Mouse (Mus musculus): ENCODE data around the gene Nsmce4a. TPM values are rescaled to one million over a fixed set of nuclear protein-coding genes. Genes with fewer than 3 reads are reported as not detected.
"Not testable (repeated sequence)": the region's sequence is repeated elsewhere in the genome, so short reads cannot be mapped to it uniquely, and the experiment has no call there.

Gene Nsmce4a
- polyA plus RNA-seq, 1 experiment: 38.7 TPM

DNA sequence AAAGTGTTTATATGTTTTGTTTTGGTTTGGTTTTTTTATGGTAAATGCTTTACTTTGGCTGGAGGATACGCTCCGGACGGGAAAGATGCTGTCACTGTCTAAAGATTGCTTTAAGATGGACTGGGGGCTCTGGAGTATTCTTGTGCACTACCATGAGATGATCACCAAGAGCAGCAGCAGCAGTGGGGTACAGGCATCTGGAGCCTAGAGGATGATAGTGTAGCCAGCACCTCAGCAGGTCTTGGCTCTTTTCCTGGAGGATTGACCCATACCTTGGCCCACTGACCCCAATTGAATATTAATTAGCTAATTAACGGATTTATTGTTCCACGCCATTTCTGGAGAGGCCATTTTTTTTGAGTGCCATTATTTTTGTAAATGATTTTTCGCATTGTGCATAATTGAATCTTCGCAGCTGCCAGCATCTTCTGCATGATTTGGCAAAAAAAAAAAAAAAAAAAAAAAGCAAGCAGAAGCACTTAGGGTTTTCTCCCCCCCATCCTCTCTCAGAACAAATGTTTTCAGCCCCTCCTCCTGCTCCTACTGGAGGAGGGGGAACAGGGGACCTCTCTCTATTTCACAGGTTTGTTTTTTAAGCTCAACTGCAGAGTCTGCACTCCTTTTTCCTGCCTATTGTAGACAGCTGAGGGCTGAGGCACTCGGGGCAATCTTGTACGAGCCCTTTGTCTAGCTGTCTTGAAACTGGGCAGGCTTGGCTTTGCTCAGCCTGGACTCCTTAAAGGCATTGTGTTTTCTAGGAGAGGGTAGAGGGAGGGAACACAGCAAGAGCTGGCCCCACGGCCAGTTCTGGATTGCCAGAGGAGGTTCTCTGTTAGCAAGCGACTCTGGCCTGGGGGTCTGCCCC, 20.7 kb upstream of the Nsmce4a start:
- not testable (repeated sequence) for H3K27ac ChIP-seq (replicated peaks; ENCODE audit: low read depth, low read length); H3K4me3 ChIP-seq (ENCODE audit: insufficient read depth, low read depth, low read length)

GRCm38 (mm10) chr7:130592975-130593374, 20.1 kb upstream of the Nsmce4a start:
- not testable (repeated sequence) for H3K4me3 ChIP-seq (ENCODE audit: insufficient read depth, low read depth, low read length); H3K27ac ChIP-seq (replicated peaks; ENCODE audit: low read depth, low read length); H3K4me1 ChIP-seq (ENCODE audit: control insufficient read depth, insufficient read depth, insufficient read length, low read length)

More for the DNA sequence above, 20.7 kb upstream of the Nsmce4a start:
- not testable (repeated sequence) for H3K4me1 ChIP-seq (ENCODE audit: control insufficient read depth, insufficient read depth, insufficient read length, low read length)

DNA sequence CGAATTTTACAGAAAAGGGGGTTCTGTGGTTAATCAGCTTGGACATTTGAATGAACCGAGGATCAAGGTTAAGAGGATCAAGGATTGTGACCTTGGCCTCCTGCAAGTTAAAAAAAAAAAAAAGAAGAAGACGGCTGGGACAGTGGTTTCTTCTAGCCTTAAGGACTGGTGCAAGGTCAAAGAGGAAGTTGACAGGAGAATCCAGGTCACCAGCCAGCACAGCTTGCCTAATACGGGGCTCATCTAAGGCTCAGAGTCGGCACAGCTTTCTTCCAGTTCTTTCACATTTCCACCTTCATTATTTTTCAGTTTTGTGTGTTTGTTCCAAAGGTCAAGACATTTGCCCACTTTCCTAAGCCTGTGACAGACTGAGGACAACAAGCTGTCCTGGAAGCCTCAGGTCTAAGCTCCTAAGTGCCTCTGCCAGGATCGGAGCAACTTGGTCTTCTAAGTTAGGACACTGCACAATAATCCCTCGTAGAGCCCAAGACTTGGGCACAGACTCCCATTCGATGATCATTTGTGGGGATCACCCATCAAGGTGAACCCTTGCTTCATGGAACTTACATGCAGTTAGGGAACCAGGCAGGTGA, 18.0 kb upstream of the Nsmce4a start:
- Histone ChIP-seq H3K4me3 (ENCODE audit: insufficient read depth, low read depth, low read length) (no peak overlapping the region), H3K27ac (replicated peaks; ENCODE audit: low read depth, low read length) (no peak overlapping the region), H3K4me1 (ENCODE audit: control insufficient read depth, insufficient read depth, insufficient read length, low read length) (no peaks in the 10 kb centered on the region; the same call in 1 of the 2 replicates)

DNA sequence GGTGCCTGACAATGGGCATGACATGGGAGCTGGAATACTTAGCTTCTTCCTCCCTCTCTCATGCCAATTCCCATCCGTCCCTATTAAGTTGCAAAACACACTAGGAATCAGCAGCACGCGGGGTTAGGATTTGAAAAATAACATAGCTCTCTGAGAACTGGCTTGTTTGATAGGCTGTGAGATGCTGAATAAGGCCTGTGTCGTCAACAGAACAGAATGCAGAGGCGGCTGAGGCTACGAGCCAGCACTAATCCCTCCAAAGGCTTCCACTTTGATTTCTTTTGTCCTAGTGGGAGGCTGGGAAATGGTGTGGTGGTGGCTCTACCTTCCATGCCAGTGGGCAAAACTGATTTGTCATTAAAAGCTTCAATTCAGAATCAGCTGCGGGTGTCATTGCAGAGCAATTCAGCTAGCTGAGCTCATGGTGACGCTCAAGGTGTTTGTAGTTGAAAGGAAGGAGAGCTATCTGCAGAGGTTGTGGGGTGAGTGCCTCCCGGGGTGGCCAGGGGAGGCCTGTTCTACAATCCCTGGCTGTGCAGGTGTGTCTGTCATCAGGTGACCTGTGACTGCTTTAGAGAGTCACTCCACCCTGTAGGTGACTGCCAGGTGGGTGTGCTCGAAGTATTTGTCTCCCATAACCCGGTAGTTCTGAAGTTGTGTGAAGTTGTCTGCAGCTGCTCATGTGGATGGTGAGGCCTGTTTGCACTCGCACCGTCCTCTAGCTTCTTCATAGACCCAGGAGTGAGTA, 17.3 kb upstream of the Nsmce4a start:
- Histone ChIP-seq H3K27ac (replicated peaks; ENCODE audit: low read depth, low read length) (no peak overlapping the region), H3K4me3 (ENCODE audit: insufficient read depth, low read depth, low read length) (no peak overlapping the region), H3K4me1 (ENCODE audit: control insufficient read depth, insufficient read depth, insufficient read length, low read length) (no peaks in the 10 kb centered on the region; the same call in 1 of the 2 replicates)

DNA sequence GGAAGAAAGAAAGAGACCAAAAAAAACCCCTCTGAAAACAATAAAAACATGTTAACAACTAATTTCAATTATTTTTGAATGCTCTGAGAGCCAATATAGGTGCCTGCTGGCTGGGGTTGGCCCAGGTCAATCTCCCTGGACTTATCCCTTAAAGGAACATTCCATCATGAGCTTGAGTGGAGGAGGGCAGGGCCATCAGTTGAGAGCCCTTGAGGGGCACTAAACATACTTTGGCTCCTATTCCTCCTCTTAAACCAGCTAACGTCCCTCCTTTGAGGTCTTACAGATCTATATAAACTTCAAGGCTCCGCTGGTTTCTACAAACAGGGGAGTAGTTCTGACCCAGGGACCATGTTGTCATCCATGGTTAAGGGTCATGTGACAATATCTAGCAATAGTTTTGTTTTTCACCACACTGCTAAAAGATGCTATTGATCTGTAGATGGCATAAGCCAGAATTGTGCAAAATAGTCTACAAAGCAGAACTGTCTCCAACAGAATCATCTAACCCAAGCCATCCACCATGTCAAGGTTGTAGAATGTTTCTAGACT, 13.7 kb upstream of the Nsmce4a start:
- Histone ChIP-seq H3K4me1 (ENCODE audit: control insufficient read depth, insufficient read depth, insufficient read length, low read length) (no peaks in the 10 kb centered on the region; the same call in 1 of the 2 replicates), H3K4me3 (ENCODE audit: insufficient read depth, low read depth, low read length) (no peak overlapping the region), H3K27ac (replicated peaks; ENCODE audit: low read depth, low read length) (no peak overlapping the region)

GRCm38 (mm10) chr7:130578607-130579006, 5.7 kb upstream of the Nsmce4a start:
- Histone ChIP-seq H3K4me3 (ENCODE audit: insufficient read depth, low read depth, low read length) (no peak overlapping the region), H3K4me1 (ENCODE audit: control insufficient read depth, insufficient read depth, insufficient read length, low read length) (peaks cover 3% of the 10 kb centered on the region; the same call in 1 of the 2 replicates), H3K27ac (replicated peaks; ENCODE audit: low read depth, low read length) (no peak overlapping the region)

DNA sequence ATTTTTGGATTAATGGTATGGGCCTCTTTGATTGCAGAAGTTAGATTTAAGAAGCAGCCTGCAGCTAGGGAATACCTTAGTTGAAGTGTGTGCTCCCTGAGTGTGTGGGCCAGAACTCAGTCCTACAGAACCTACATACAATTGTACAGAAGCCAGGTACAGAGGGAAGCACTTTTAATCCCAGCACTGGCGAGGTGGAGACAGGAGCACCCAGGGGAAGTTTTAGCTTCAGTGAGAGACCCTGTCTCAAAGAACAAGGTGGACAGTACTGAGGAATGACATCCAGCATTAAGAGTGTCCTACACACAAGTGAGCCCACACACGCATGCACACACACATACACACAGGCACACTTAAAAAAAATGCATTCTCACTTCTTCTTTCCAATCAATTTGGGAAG, 5.1 kb upstream of the Nsmce4a start:
- Histone ChIP-seq H3K27ac (replicated peaks; ENCODE audit: low read depth, low read length) (no peak overlapping the region), H3K4me3 (ENCODE audit: insufficient read depth, low read depth, low read length) (no peak overlapping the region), H3K4me1 (ENCODE audit: control insufficient read depth, insufficient read depth, insufficient read length, low read length) (peaks cover 3% of the 10 kb centered on the region; the same call in 1 of the 2 replicates)

- Histone ChIP-seq H3K4me1 (ENCODE audit: control insufficient read depth, insufficient read depth, insufficient read length, low read length) (peaks cover 3% of the 10 kb centered on the region; the same call in 1 of the 2 replicates), H3K4me3 (ENCODE audit: insufficient read depth, low read depth, low read length) (peak within 1 kb of the TSS; percentile 39), H3K27ac (replicated peaks; ENCODE audit: low read depth, low read length) (no peak within 1 kb of the TSS)
These were observed 4.6 kb upstream of the Nsmce4a start, which contains the start of gene Tacc2 for GRCm38 (mm10) chr7:130577388-130578003. Gene Tacc2 (plus strand): TSS chr7:130577438.

DNA sequence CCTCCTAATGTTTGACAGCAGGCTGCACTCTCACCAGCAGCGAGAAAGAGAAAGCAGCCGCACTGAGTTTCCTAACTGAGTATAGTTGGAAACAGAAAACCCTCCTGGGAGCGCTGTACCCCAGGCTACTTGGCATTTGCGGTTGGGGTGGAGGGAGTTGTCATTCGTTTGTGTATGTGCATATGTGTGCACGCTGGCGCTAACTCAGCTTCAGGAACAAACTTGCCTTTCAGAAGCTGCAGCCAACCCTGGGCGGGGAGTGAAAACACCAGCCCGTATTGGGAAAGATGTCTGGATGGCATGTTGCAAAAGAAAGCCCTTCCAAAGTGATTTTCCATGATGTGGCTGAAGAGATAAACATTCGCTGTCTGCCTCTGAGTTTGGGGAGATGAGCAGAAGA, 4.1 kb upstream of the Nsmce4a start:
- peaks cover 3% of the 10 kb centered on the region; the same call in 1 of the 2 replicates for H3K4me1 ChIP-seq (ENCODE audit: control insufficient read depth, insufficient read depth, insufficient read length, low read length)
- peak overlapping the region; percentile 39 for H3K4me3 ChIP-seq (ENCODE audit: insufficient read depth, low read depth, low read length)
- no peak overlapping the region for H3K27ac ChIP-seq (replicated peaks; ENCODE audit: low read depth, low read length)

DNA sequence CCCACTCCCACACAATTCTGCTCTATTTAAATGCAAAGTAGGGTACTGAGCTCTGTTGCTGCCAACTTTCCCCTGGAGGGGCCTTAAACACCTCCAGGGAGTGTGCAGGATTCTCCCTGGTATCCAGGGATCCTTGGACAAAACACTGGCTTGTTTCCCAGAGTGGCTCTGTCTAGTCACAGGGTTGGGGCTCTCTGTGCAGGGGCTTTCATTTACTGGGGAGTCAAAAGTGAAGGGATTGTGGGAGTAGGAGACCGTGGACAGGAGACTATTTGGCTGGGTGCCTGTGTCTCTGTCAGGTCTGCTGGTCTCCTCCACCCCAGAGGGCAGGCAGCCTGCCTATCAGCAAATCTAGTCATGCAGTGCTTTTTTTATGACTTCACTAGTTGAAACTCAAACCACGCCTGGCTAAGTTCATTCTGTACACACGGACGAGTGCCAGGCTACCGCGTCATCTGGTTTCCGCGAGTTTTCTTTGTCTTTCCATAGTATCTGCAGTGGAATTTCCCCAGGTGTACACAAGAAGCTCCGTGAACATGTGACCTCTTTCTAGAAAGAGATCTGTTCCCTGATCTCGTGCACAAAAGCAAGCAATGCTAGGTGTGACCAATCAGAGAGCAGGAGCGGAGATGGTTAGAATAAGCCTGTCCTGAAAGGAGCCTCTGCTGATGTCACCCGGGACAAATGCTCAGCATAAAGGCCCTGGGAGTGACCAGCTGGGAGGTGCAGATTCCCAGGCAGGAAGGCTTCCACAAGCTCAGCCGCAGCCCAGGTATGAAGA, 1.5 kb upstream of the Nsmce4a start:
- Histone ChIP-seq H3K4me3 (ENCODE audit: insufficient read depth, low read depth, low read length) (no peak overlapping the region), H3K27ac (replicated peaks; ENCODE audit: low read depth, low read length) (no peak overlapping the region)

DNA sequence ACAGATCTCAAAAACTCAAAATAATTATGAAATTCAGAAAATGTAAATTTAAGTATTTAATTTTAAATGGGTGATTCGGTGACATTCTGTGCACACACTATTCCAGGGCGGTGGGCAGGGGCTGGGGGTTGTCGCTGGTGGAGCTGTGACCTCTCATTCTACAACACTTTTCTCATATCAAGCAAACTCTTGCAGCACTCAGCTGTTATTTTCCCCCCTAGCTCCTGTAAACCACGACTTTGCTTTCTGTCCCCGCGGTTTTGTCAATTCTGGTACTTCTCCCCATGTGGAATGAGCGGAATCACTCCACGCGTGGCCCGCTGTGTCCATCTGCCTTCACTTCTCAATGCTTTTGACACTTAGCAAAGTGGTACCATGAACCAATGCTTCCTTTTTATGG, 828 bp upstream of the Nsmce4a start:
- H3K4me3 ChIP-seq (ENCODE audit: insufficient read depth, low read depth, low read length): no peak overlapping the region
- peaks cover 9% of the 10 kb centered on the region for H3K4me1 ChIP-seq (ENCODE audit: control insufficient read depth, insufficient read depth, insufficient read length, low read length)
- H3K27ac ChIP-seq (replicated peaks; ENCODE audit: low read depth, low read length): no peak overlapping the region

More for the DNA sequence above, 1.5 kb upstream of the Nsmce4a start:
- H3K4me1 ChIP-seq (ENCODE audit: control insufficient read depth, insufficient read depth, insufficient read length, low read length): peaks cover 3% of the 10 kb centered on the region; the same call in 1 of the 2 replicates

- H3K4me3 ChIP-seq (ENCODE audit: insufficient read depth, low read depth, low read length): no peak overlapping the region
- no peak overlapping the region for H3K27ac ChIP-seq (replicated peaks; ENCODE audit: low read depth, low read length)
- H3K4me1 ChIP-seq (ENCODE audit: control insufficient read depth, insufficient read depth, insufficient read length, low read length): peaks cover 12% of the 10 kb centered on the region
These were observed 2.4 kb downstream of the Nsmce4a start for GRCm38 (mm10) chr7:130570472-130570871.

GRCm38 (mm10) chr7:130568783-130569436, 4.0 kb downstream of the Nsmce4a start:
- no peak overlapping the region for H3K27ac ChIP-seq (replicated peaks; ENCODE audit: low read depth, low read length)
- H3K4me1 ChIP-seq (ENCODE audit: control insufficient read depth, insufficient read depth, insufficient read length, low read length): peaks cover 12% of the 10 kb centered on the region
- no peak overlapping the region for H3K4me3 ChIP-seq (ENCODE audit: insufficient read depth, low read depth, low read length)
